Mouse (Mus musculus): ENCODE measurements around the gene Arhgap8. TPM values are rescaled to one million over a fixed set of nuclear protein-coding genes. Genes with fewer than 3 reads are reported as not detected.
A peak's percentile ranks its signal among the peaks of the same experiment; 100 is the strongest.

Arhgap8 gene
- total RNA-seq, 4 experiments from 2014 or later = 0.83 to 1.3 (median 1.0) TPM

- no peak for DNase-seq (ENCODE audit: low spot score)
These were observed 73.8 kb downstream of the Arhgap8 start for GRCm38 (mm10) chr15:84793649-84794048.

- DNase-seq (ENCODE audit: low spot score) = no peak
These were observed 80.3 kb downstream of the Arhgap8 start for GRCm38 (mm10) chr15:84800132-84800531.

- peak; percentile 62 for DNase-seq (ENCODE audit: low spot score)
These were observed 83.8 kb downstream of the Arhgap8 start for GRCm38 (mm10) chr15:84803685-84804084.

- peak; percentile 6 for DNase-seq (ENCODE audit: low spot score)
These were observed 89.6 kb downstream of the Arhgap8 start for GRCm38 (mm10) chr15:84809275-84809952.

GRCm38 (mm10) chr15:84811126-84811525, 91.3 kb downstream of the Arhgap8 start:
- DNase-seq (ENCODE audit: low spot score) = no peak

GRCm38 (mm10) chr15:84812831-84813357, 93.0 kb downstream of the Arhgap8 start:
- no peak for DNase-seq (ENCODE audit: low spot score)

GRCm38 (mm10) chr15:84815171-84815570, 95.3 kb downstream of the Arhgap8 start:
- DNase-seq (ENCODE audit: low spot score) = no peak

- no peak for DNase-seq (ENCODE audit: low spot score)
These were observed 97.7 kb downstream of the Arhgap8 start for GRCm38 (mm10) chr15:84817589-84817988.

GRCm38 (mm10) chr15:84818284-84818683, 98.4 kb downstream of the Arhgap8 start:
- no peak for DNase-seq (ENCODE audit: low spot score)

- DNase-seq (ENCODE audit: low spot score) = no peak
These were observed 101.0 kb downstream of the Arhgap8 start for GRCm38 (mm10) chr15:84820811-84821210.

Other genes starting within 250 kb of the Arhgap8 start
- 1 to 10 TPM; 6.1 to 8.3 (median 6.6) TPM for gene Rtl6, start 162.2 kb upstream of the Arhgap8 start, total RNA-seq (2022)
- 1 to 10 TPM; 2.5 to 4.3 (median 3.1) TPM for gene Prr5, start 50.4 kb upstream of the Arhgap8 start, total RNA-seq (2022)
- 1 to 10 TPM in 3 of 4 experiments, under 1 TPM in 1; 0.90 to 1.9 (median 1.7) TPM for gene Phf21b, start 136.0 kb downstream of the Arhgap8 start, total RNA-seq (2022)
- under 1 TPM; 0.08 to 0.19 (median 0.12) TPM for gene Gm29666, start 200.0 kb downstream of the Arhgap8 start, total RNA-seq (2022)
- gene Nup50, start 203.4 kb downstream of the Arhgap8 start, total RNA-seq (2022) = 10 to 100 TPM; 14.8 to 16.6 (median 15.9) TPM